Mouse (Mus musculus) limb, embryonic 15.5 days (tissue): ENCODE results near the gene Itgb8. TPM values are rescaled to one million over a fixed set of nuclear protein-coding genes. Genes with fewer than 3 reads are reported as not detected.

Source experiments
- ATAC-seq: fragments of 200-750 bp; cut with Nextera tagmentation; 2 replicates; pipeline ENCODE4 v1.8.0; 2017; ENCODE audit warnings: low read depth, moderate TSS enrichment; ENCODE audit not compliant: insufficient number of reproducible peaks, low FRiP score, low TSS enrichment
- H3K27ac ChIP-seq: fragments of 300-500 bp; sonication (generic); 2 replicates; pipeline ENCODE4 v1.5.1; 2015; ENCODE audit warnings: moderate library complexity, mild to moderate bottlenecking, inconsistent platforms
- H3K27me3 ChIP-seq: fragments of 300-500 bp; sonication (generic); 2 replicates; pipeline ENCODE4 v1.6.1; 2015; ENCODE audit warnings: inconsistent platforms
- H3K36me3 ChIP-seq: fragments of 300-500 bp; sonication (generic); 2 replicates; pipeline ENCODE4 v1.6.1; 2015; ENCODE audit warnings: inconsistent platforms
- H3K4me1 ChIP-seq: fragments of 300-500 bp; sonication (generic); 2 replicates; pipeline ENCODE4 v1.6.1; 2015; ENCODE audit warnings: inconsistent platforms
- H3K4me2 ChIP-seq: fragments of 300-500 bp; sonication (generic); 2 replicates; pipeline ENCODE4 v1.6.1; 2015; ENCODE audit warnings: mild to moderate bottlenecking, inconsistent platforms
- H3K4me3 ChIP-seq: fragments of 300-500 bp; sonication (generic); 2 replicates; pipeline ENCODE4 v1.5.1; 2015; ENCODE audit warnings: mild to moderate bottlenecking, inconsistent platforms
- H3K9ac ChIP-seq: fragments of 300-500 bp; sonication (generic); 2 replicates; pipeline ENCODE4 v1.6.1; 2015; ENCODE audit warnings: inconsistent platforms
- H3K9me3 ChIP-seq: fragments of 300-500 bp; sonication (generic); 2 replicates; pipeline ENCODE4 v1.6.1; 2016; ENCODE audit warnings: inconsistent platforms
- WGBS: fragments of 180-500 bp; shearing (Covaris S2); methylation state at CpG from one replicate; pipeline ENCODE4 v1.1.7; 2015; 5-methylcytosine and 5-hydroxymethylcytosine counted together
- polyA plus RNA-seq: library from polyadenylated mRNA; unstranded; fragments of >200 nt; fragmentation: Nextera tagmentation; extraction: Ambion mirVana; gene quantifications from 2 replicates; pipeline ENCODE4 v1.2.1, GENCODE M21; 2015

The Itgb8 gene
- polyA plus RNA-seq, 1 experiment from 2014 or later: 3.5 TPM

GRCm38 (mm10) chr12:119231831-119232230, 6.8 kb downstream of the Itgb8 start:
- ATAC-seq: no peak
- 95% methylated on average over 2 of the region's 2 CpGs for WGBS
- Histone ChIP-seq H3K9ac (no peak overlapping the region), H3K27ac (no peak overlapping the region), H3K36me3 (no peaks in the 10 kb centered on the region), H3K4me3 (no peak overlapping the region), H3K27me3 (no peaks in the 10 kb centered on the region), H3K4me2 (no peak overlapping the region), H3K4me1 (no peaks in the 10 kb centered on the region; the same call in 1 of the 2 replicates), H3K9me3 (no peaks in the 10 kb centered on the region)

- Histone ChIP-seq H3K4me2 (no peak overlapping the region), H3K36me3 (no peaks in the 10 kb centered on the region), H3K4me1 (no peaks in the 10 kb centered on the region), H3K9me3 (no peaks in the 10 kb centered on the region), H3K9ac (no peak overlapping the region), H3K27ac (no peak overlapping the region), H3K27me3 (no peaks in the 10 kb centered on the region), H3K4me3 (no peak overlapping the region)
- no peak for ATAC-seq
These were observed 8.2 kb downstream of the Itgb8 start for GRCm38 (mm10) chr12:119230444-119230843.

- H3K9ac ChIP-seq: no peak overlapping the region
- H3K27ac ChIP-seq: no peak overlapping the region
- no peaks in the 10 kb centered on the region for H3K27me3 ChIP-seq
- H3K4me1 ChIP-seq: no peaks in the 10 kb centered on the region
- H3K4me2 ChIP-seq: no peak overlapping the region
- H3K36me3 ChIP-seq: no peaks in the 10 kb centered on the region
- no peak overlapping the region for H3K4me3 ChIP-seq
- H3K9me3 ChIP-seq: no peaks in the 10 kb centered on the region
- no peak for ATAC-seq
- 76% methylated on average over 2 of the region's 2 CpGs for WGBS
These were observed 9.0 kb downstream of the Itgb8 start for GRCm38 (mm10) chr12:119229601-119230000.

DNA sequence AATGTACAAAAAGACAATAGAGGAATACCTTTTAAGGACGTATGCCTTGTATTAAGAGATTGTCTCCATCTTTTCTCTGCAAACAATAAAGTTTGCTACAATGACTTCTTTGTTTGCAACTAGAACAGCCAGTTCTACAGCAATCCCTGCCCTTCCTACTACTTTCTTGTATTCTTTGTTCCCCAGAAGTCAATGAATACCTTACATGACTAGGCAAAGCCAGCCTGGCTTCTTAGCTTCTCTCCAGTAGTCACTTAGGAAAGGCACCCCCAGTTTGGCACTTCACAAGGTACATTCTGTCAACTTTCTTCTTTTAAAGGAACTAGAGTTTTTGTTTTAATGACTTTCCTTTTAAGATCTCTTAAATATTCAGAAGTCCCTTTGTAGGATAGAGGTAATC, 10.7 kb downstream of the Itgb8 start:
- H3K27ac ChIP-seq: no peak overlapping the region
- H3K4me1 ChIP-seq: no peaks in the 10 kb centered on the region
- no peaks in the 10 kb centered on the region for H3K27me3 ChIP-seq
- H3K36me3 ChIP-seq: no peaks in the 10 kb centered on the region
- no peak for ATAC-seq
- WGBS: 73% methylated on average over 1 of the region's 1 CpGs
- no peaks in the 10 kb centered on the region for H3K9me3 ChIP-seq
- no peak overlapping the region for H3K4me2 ChIP-seq
- H3K4me3 ChIP-seq: no peak overlapping the region
- no peak overlapping the region for H3K9ac ChIP-seq

DNA sequence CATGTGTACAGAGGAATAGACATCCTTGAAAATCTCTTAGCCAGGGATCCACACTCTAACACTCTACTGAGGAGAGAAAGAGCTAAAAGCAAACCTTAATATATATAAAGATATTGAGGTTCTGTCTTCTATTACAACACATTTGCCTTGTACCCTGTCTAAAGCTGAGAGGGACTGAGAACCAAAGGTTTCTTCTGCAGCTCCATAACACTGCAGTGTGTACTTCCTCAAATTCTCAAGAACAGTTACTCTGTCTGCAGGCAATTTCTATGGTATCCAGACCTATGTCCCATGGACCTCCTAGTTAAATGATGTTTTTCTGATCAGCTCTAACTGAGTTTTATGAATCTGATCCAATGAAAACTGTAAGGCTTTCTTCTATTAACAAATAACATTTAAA, 13.9 kb downstream of the Itgb8 start:
- Histone ChIP-seq H3K4me1 (no peaks in the 10 kb centered on the region), H3K9me3 (no peaks in the 10 kb centered on the region), H3K4me3 (no peak overlapping the region), H3K4me2 (no peak overlapping the region), H3K36me3 (no peaks in the 10 kb centered on the region), H3K27ac (no peak overlapping the region), H3K9ac (no peak overlapping the region), H3K27me3 (no peaks in the 10 kb centered on the region)
- ATAC-seq: no peak

DNA sequence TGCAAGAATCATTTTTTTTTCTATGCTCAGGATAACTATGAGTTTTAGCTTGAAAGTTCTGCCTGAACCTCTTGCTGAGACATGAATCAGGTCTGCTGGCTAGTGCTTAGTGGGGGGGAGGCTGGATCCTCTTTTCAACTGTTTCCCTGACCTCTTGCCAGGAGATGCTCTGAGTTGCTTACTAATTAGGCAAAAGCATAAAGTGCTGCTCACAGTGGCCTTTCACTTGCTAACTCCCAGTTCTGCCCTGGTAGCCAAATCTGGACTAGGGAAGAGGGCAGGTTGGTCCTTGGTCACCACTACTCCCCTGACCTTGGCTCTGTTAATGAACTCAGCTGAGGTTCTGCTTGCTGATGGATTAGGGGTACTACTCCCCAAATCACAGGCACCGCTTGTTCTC, 19.2 kb downstream of the Itgb8 start:
- Histone ChIP-seq H3K27ac (no peak overlapping the region), H3K9ac (no peak overlapping the region), H3K4me3 (no peak overlapping the region), H3K9me3 (no peaks in the 10 kb centered on the region), H3K4me1 (0 out of 2 replicates have a peak, but pooled peaks cover 10% of the 10 kb centered on the region), H3K36me3 (no peaks in the 10 kb centered on the region), H3K4me2 (no peak overlapping the region), H3K27me3 (no peaks in the 10 kb centered on the region)
- no peak for ATAC-seq
- WGBS: 83% methylated on average over 1 of the region's 1 CpGs

DNA sequence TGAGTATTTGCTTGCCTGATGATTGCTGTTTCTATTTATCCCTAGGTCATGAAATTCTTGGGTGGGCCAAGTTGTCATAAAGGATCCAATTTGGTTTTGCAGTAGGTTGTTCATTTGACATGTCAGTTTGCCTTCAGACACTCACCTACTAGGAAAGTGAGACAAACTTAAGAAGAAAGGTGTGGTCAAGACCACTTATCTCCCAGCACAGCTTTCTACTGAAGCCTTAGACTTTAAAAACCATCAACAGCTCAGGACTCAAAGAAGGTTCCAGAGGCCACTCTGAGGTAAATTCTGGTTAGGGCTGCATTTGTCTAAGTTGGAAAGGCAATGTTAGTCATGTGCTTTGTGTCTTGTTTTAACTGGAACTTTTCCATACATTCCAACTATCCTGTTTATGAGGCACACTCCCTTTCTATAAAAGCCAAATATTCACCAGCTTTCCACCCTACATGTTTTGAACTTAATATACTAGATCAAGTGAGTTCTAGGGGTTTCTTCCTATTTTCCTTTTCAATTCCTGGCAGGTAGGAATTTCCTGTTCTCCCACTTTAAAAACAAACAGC, 20.8 kb downstream of the Itgb8 start:
- no peaks in the 10 kb centered on the region for H3K27me3 ChIP-seq
- no peak overlapping the region for H3K27ac ChIP-seq
- H3K4me3 ChIP-seq: no peak overlapping the region
- no peaks in the 10 kb centered on the region for H3K36me3 ChIP-seq
- no peak overlapping the region for H3K9ac ChIP-seq
- H3K4me1 ChIP-seq: 0 out of 2 replicates have a peak, but pooled peaks cover 10% of the 10 kb centered on the region
- no peaks in the 10 kb centered on the region for H3K9me3 ChIP-seq
- no peak overlapping the region for H3K4me2 ChIP-seq
- ATAC-seq: no peak

GRCm38 (mm10) chr12:119215225-119215624, 23.4 kb downstream of the Itgb8 start:
- Histone ChIP-seq H3K9me3 (no peaks in the 10 kb centered on the region), H3K36me3 (no peaks in the 10 kb centered on the region), H3K4me1 (0 out of 2 replicates have a peak, but pooled peaks cover 10% of the 10 kb centered on the region), H3K27ac (no peak overlapping the region), H3K4me2 (no peak overlapping the region), H3K9ac (no peak overlapping the region), H3K4me3 (no peak overlapping the region), H3K27me3 (no peaks in the 10 kb centered on the region)
- 90% methylated on average over 3 of the region's 3 CpGs for WGBS
- ATAC-seq: no peak

GRCm38 (mm10) chr12:119211533-119211932, 27.1 kb downstream of the Itgb8 start:
- WGBS: 17% methylated on average over 2 of the region's 2 CpGs
- Histone ChIP-seq H3K9ac (no peak overlapping the region), H3K4me3 (no peak overlapping the region), H3K9me3 (no peaks in the 10 kb centered on the region), H3K36me3 (no peaks in the 10 kb centered on the region), H3K27ac (no peak overlapping the region), H3K4me2 (no peak overlapping the region), H3K4me1 (no peaks in the 10 kb centered on the region), H3K27me3 (no peaks in the 10 kb centered on the region)
- no peak for ATAC-seq

DNA sequence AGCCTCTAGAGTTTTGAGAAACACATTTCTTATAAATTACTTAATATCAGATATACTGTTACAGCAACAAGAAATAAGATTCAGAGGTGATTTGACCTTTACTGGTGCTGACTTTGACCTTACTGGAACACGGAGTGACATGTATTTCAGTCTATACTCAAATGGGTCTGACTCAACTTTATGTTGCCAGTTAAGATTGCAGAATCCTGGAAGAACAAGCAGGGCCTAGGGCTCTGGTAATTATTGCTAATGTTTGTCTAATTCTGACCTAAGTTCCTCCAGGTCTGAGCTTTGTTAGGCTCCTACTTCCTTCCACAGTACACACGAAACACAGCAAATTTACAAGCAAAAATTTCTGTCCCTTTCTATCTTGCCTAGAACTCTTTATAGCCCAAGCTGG, 28.0 kb downstream of the Itgb8 start:
- H3K4me3 ChIP-seq: no peak overlapping the region
- no peaks in the 10 kb centered on the region for H3K36me3 ChIP-seq
- 66% methylated on average over 2 of the region's 2 CpGs for WGBS
- no peak for ATAC-seq
- no peaks in the 10 kb centered on the region for H3K4me1 ChIP-seq
- no peak overlapping the region for H3K9ac ChIP-seq
- no peak overlapping the region for H3K4me2 ChIP-seq
- no peaks in the 10 kb centered on the region for H3K9me3 ChIP-seq
- no peaks in the 10 kb centered on the region for H3K27me3 ChIP-seq
- H3K27ac ChIP-seq: no peak overlapping the region

GRCm38 (mm10) chr12:119210073-119210425, 28.6 kb downstream of the Itgb8 start:
- Histone ChIP-seq H3K4me3 (no peak overlapping the region), H3K27ac (no peak overlapping the region), H3K4me1 (no peaks in the 10 kb centered on the region), H3K9ac (no peak overlapping the region), H3K27me3 (no peaks in the 10 kb centered on the region), H3K4me2 (no peak overlapping the region), H3K9me3 (no peaks in the 10 kb centered on the region), H3K36me3 (no peaks in the 10 kb centered on the region)
- 85% methylated on average over 1 of the region's 1 CpGs for WGBS
- no peak for ATAC-seq

GRCm38 (mm10) chr12:119209384-119210072, 29.1 kb downstream of the Itgb8 start:
- no peaks in the 10 kb centered on the region for H3K27me3 ChIP-seq
- H3K36me3 ChIP-seq: no peaks in the 10 kb centered on the region
- no peaks in the 10 kb centered on the region for H3K9me3 ChIP-seq
- H3K27ac ChIP-seq: no peak overlapping the region
- WGBS: 89% methylated on average over 2 of the region's 2 CpGs
- no peak overlapping the region for H3K9ac ChIP-seq
- H3K4me3 ChIP-seq: no peak overlapping the region
- H3K4me1 ChIP-seq: no peaks in the 10 kb centered on the region
- H3K4me2 ChIP-seq: no peak overlapping the region
- ATAC-seq: no peak

DNA sequence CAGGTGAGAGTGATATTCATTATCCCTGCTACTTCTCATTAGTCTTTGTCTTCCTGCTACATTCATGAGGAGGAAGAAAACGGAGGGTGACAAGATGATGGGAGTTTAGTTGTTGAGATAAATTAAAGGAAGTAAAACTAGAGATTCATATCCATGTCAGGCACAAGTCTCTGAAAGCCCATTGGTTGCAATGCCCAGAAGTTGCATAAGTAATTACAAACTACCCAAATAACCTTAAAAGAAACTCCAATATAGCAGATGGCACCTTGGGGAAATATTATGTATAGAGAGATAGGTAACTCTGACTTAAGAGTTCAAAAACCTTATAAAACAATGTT, 31.2 kb downstream of the Itgb8 start:
- Histone ChIP-seq H3K27ac (no peak overlapping the region), H3K4me1 (no peaks in the 10 kb centered on the region), H3K4me3 (no peak overlapping the region), H3K9me3 (no peaks in the 10 kb centered on the region), H3K9ac (no peak overlapping the region), H3K4me2 (no peak overlapping the region), H3K36me3 (no peaks in the 10 kb centered on the region), H3K27me3 (no peaks in the 10 kb centered on the region)
- no peak for ATAC-seq
- 66% methylated on average over 1 of the region's 1 CpGs for WGBS
